ENCODE assay signal across 9 mouse cellular contexts in genomic region chr5:135011809-135012613, GRCm38 (mm10). TPM values are rescaled to one million over a fixed set of nuclear protein-coding genes. Genes with fewer than 3 reads are reported as not detected.
A peak's percentile ranks its signal among the peaks of the same experiment; 100 is the strongest.
DNase-seq lines count a peak whose midpoint lies in the region; ATAC-seq and TF ChIP-seq lines count a peak whose summit lies in the region.
"Had no signal": no experiment of that assay in that cellular context is flagged by ENCODE, and none has a peak within 500 bp of the region (broad histone marks: within the 10 kb centered on the region; RNA-seq: fewer than 3 reads in every experiment).

No protein-coding gene starts in this region.

- H3K36me3 ChIP-seq in heart, embryonic 16.5 days (ENCODE audit: control insufficient read depth, insufficient read depth) = 0 out of 2 replicates have a peak, but pooled peaks cover 3% of the 10 kb centered on the region
- peaks cover 9% of the 10 kb centered on the region for H3K36me3 ChIP-seq in liver, embryonic 12.5 days

- no peak for ATAC-seq in heart, embryonic 16.5 days (replicated peaks; ENCODE audit: extremely low read depth, insufficient read depth, low FRiP score)
- ATAC-seq in liver, embryonic 12.5 days = no peak

- no peak overlapping the region for H3K9ac ChIP-seq in heart, embryonic 16.5 days (ENCODE audit: low read length)
- H3K9ac ChIP-seq in liver, embryonic 12.5 days = no peak overlapping the region

- H3K27ac ChIP-seq in cerebellum, adult 2 months (ENCODE audit: insufficient read depth, low read length) = no peak overlapping the region
- no peak overlapping the region for H3K27ac ChIP-seq in heart, embryonic 16.5 days (ENCODE audit: low read length)
- no peak overlapping the region for H3K27ac ChIP-seq in liver, embryonic 12.5 days

- DNase-seq in cerebellum, postnatal 10 days = peak; percentile 54 to 62
- DNase-seq in cerebellum, adult 2 months = no peak
- DNase-seq in ES-CJ7 (ENCODE audit: low read depth, low spot score) = peak; percentile 60
- no peak for DNase-seq in layer of hippocampus, adult 9-10 months (ENCODE audit: low spot score)
- no peak for DNase-seq in urinary bladder, postnatal 4 days (ENCODE audit: low spot score in 2 of 2)
- no peak for DNase-seq in adrenal gland, adult 18-20 months (ENCODE audit: low spot score in 2 of 2)

- no peaks in the 10 kb centered on the region for H3K9me3 ChIP-seq in heart, embryonic 16.5 days (replicated peaks; ENCODE audit: control insufficient read depth, low read length)
- H3K9me3 ChIP-seq in liver, embryonic 12.5 days (replicated peaks) = no peaks in the 10 kb centered on the region

- no peaks in the 10 kb centered on the region for H3K27me3 ChIP-seq in cerebellum, adult 2 months (ENCODE audit: control insufficient read depth, insufficient read depth, low read length)
- H3K27me3 ChIP-seq in heart, embryonic 16.5 days (ENCODE audit: control insufficient read depth, insufficient read depth, low read length) = no peaks in the 10 kb centered on the region
- H3K27me3 ChIP-seq in liver, embryonic 12.5 days (replicated peaks) = no peaks in the 10 kb centered on the region

- H3K4me1 ChIP-seq in cerebellum, adult 2 months (ENCODE audit: control insufficient read depth, insufficient read depth, low read length) = peaks cover 5% of the 10 kb centered on the region
- H3K4me1 ChIP-seq in heart, embryonic 16.5 days (ENCODE audit: control insufficient read depth, insufficient read depth, low read length) = peaks cover 7% of the 10 kb centered on the region
- peaks cover 58% of the 10 kb centered on the region for H3K4me1 ChIP-seq in liver, embryonic 12.5 days

- WGBS in cerebellum, adult 2 months = 31% methylated on average over 26 of the region's 26 CpGs
- 35% methylated on average over 26 of the region's 26 CpGs for WGBS in heart, embryonic 16.5 days
- 55% methylated on average over 26 of the region's 26 CpGs for whole genome bisulfite sequencing in liver, embryonic 12.5 days (ENCODE audit: insufficient replicate concordance)

- no peak for TF ChIP-seq CTCF in cerebellum, adult 2 months (IDR thresholded peaks at IDR 0.05; ENCODE audit: borderline replicate concordance, insufficient read depth, low read depth, low read length)

- no peak for TF ChIP-seq POLR2A in cerebellum, adult 2 months (IDR thresholded peaks at IDR 0.05; ENCODE audit: borderline replicate concordance, insufficient read depth, low read length)

- peak overlapping the region; percentile 26; the same call in 1 of the 2 replicates for H3K4me2 ChIP-seq in heart, embryonic 16.5 days (ENCODE audit: low read depth, low read length)
- peak overlapping the region; percentile 28 for H3K4me2 ChIP-seq in liver, embryonic 12.5 days

- no peak overlapping the region for H3K4me3 ChIP-seq in cerebellum, adult 2 months (replicated peaks; ENCODE audit: insufficient read depth, low read depth, low read length)
- peak overlapping the region; percentile 11; the same call in 1 of the 2 replicates for H3K4me3 ChIP-seq in heart, embryonic 16.5 days (ENCODE audit: low read length)
- peak overlapping the region; percentile 17 for H3K4me3 ChIP-seq in liver, embryonic 12.5 days

RNA-seq across cellular contexts. Expression of gene Abhd11, which starts 3.1 kb away (rescaled TPM):
- 59.0 and 65.1 TPM in 2 replicates for polyA plus RNA-seq in cerebellum, adult 2 months (2012; rRNA removed)
- 74.5 and 78.6 TPM in 2 replicates for polyA plus RNA-seq in heart, embryonic 16.5 days (2015; fragmentation: Nextera tagmentation; extraction: Ambion mirVana)
- 39.1 and 45.3 TPM in 2 replicates for polyA plus RNA-seq in liver, embryonic 12.5 days (2016; fragmentation: Nextera tagmentation; extraction: Ambion mirVana)
- total RNA-seq in adrenal gland, adult 18-20 months (2021) = 10 to 100 TPM; 52.3 to 59.7 TPM

RNA-seq across cellular contexts. Expression of gene Stx1a, which starts 11.3 kb away (rescaled TPM):
- polyA plus RNA-seq in cerebellum, adult 2 months (2012; rRNA removed) = 12.1 and 12.4 TPM in 2 replicates
- 6.0 and 7.4 TPM in 2 replicates for polyA plus RNA-seq in heart, embryonic 16.5 days (2015; fragmentation: Nextera tagmentation; extraction: Ambion mirVana)
- polyA plus RNA-seq in liver, embryonic 12.5 days (2016; fragmentation: Nextera tagmentation; extraction: Ambion mirVana) = 2.7 and 2.8 TPM in 2 replicates
- 1 to 10 TPM; 6.0 to 7.2 TPM for total RNA-seq in adrenal gland, adult 18-20 months (2021)

RNA-seq across cellular contexts. Expression of gene Cldn3, which starts 26.0 kb away (rescaled TPM):
- polyA plus RNA-seq in cerebellum, adult 2 months (2012; rRNA removed) = 0.52 and 0.67 TPM in 2 replicates
- polyA plus RNA-seq in heart, embryonic 16.5 days (2015; fragmentation: Nextera tagmentation; extraction: Ambion mirVana) = 8.0 and 32.8 TPM in 2 replicates
- 0.55 and 0.57 TPM in 2 replicates for polyA plus RNA-seq in liver, embryonic 12.5 days (2016; fragmentation: Nextera tagmentation; extraction: Ambion mirVana)
- total RNA-seq in adrenal gland, adult 18-20 months (2021) = under 1 TPM; 0.50 to 0.54 TPM
- polyA plus RNA-seq: C2C12 had no signal

RNA-seq across cellular contexts. Expression of gene Dnajc30, which starts 52.0 kb away (rescaled TPM):
- 45.4 and 46.6 TPM in 2 replicates for polyA plus RNA-seq in cerebellum, adult 2 months (2012; rRNA removed)
- polyA plus RNA-seq in heart, embryonic 16.5 days (2015; fragmentation: Nextera tagmentation; extraction: Ambion mirVana) = 28.8 and 30.9 TPM in 2 replicates
- polyA plus RNA-seq in liver, embryonic 12.5 days (2016; fragmentation: Nextera tagmentation; extraction: Ambion mirVana) = 15.9 and 19.1 TPM in 2 replicates
- 10 to 100 TPM; 25.8 to 30.3 TPM for total RNA-seq in adrenal gland, adult 18-20 months (2021)

RNA-seq across cellular contexts. Expression of gene Bud23, which starts 52.7 kb away (rescaled TPM):
- 69.2 and 72.8 TPM in 2 replicates for polyA plus RNA-seq in cerebellum, adult 2 months (2012; rRNA removed)
- 59.7 and 70.4 TPM in 2 replicates for polyA plus RNA-seq in heart, embryonic 16.5 days (2015; fragmentation: Nextera tagmentation; extraction: Ambion mirVana)
- polyA plus RNA-seq in liver, embryonic 12.5 days (2016; fragmentation: Nextera tagmentation; extraction: Ambion mirVana) = 97.8 and 104 TPM in 2 replicates
- total RNA-seq in adrenal gland, adult 18-20 months (2021) = 10 to 100 TPM; 45.7 to 55.0 TPM

Comparison
In these comparisons a context has a peak if more than half of its experiments do, and no peak if none do; other contexts are left out.
1. DNase-seq: peak in cerebellum, postnatal 10 days (2 of 2) and ES-CJ7 (single experiment); none in cerebellum, adult 2 months (0 of 2), layer of hippocampus, adult 9-10 months (single experiment), urinary bladder, postnatal 4 days (0 of 2) and adrenal gland, adult 18-20 months (0 of 2).